Mouse (Mus musculus): Measurements from ENCODE around the gene Cox16.

GRCm38 (mm10) chr12:81315953-81316352 is 169.0 kb downstream of the Cox16 start:
- TF ChIP-seq CTCF (IDR thresholded peaks at IDR 0.05; ENCODE audit: low read depth) (no peak), EP300 (IDR thresholded peaks at IDR 0.05; ENCODE audit: low read depth) (no peak)
